Mouse (Mus musculus) neural tube, embryonic 10.5 days (tissue): Measurements from ENCODE around the gene Med13.

Experiments used
- DNase-seq: peaks from one replicate; pipeline ENCODE4 v3.0.0-alpha.2; 2017; ENCODE audit warnings: low spot score; ENCODE audit errors: extremely low spot score

The Med13 gene

GRCm38 (mm10) chr11:86356854-86357788 lies at the start of gene Med13:
TSS of gene Med13 (minus strand) at chr11:86357602.
- DNase-seq = peak; percentile 75

DNA sequence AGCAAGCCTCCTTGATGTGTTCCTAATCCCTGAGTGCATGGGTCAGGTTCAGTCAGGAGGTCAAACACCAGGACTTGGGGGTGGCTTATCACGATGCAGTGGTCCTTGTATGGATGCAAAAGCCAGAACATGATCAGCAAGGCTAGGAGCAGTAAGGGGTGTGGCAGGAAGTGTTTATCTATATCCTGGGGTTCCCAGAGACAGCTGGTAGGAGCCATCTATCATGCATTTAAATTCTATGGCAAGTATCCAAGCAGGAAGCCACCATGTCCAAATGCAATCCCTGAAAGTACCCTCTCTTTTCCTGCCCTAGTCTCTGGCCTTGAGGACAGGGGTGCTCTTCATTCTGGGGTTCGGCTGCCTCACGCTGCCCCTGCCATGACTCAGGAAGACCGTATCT lies 47.2 kb upstream of the Med13 start:
- DNase-seq = no peak

DNA sequence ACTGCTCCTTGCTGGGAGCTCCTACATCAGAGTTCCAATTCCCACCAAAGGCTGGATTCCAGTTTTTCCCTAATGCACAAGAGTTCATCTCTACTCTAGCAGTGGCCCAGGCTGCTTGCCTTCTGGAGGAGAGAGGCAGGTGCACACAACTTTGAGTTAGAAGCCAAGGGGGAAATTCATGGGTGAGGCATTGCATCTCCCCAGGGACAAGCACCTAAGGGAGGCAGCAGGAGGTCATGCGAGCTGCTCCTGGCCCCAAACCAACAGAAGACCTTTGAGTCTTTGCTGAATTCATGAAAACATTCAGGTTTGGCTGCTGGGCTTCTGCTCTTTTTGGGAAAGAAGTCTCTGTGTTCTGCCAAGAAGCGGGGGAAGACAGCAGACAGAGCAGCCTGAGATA lies 46.4 kb upstream of the Med13 start:
- DNase-seq = no peak

DNA sequence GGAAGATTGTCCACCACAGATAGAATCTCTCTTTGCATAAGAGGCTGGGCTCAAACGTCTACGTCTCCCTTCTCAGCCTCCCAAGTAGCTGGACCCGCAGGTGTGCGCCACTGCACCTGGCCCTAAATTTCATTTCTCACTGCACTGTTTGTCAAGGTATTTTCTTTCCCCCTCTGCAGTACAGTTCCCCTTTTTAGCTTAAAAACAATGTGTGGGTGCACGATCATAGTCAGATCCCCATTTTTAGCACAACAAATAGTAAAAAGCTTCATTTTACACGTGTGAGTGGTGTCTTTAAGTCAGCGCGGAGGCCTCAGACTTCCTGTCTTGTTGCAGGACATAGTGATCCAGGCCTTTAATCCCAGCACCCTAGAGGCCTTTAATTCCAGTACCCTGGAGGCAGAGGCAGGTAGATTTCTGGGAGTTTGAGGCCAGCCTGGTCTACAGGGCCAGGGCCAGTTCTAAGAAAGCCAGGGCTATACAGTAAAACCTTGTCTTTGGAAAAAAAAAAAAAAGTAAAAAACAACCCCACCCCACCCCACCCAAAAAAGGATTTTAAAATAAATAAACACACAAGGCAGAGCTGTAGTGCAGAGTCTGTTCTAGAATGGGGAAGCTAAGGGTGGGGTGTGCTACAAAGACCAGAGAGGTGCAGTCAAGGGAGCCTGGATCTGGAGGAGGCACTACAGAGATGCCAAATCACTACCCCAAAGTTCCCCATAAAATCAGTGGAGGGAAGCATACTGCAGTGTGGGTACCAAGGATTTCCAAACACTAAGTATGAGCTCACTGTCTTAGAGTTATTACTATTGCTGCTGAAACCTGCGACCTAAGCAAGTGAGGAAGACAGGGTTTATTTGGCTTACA lies 42.1 kb upstream of the Med13 start:
- DNase-seq = no peak

DNA sequence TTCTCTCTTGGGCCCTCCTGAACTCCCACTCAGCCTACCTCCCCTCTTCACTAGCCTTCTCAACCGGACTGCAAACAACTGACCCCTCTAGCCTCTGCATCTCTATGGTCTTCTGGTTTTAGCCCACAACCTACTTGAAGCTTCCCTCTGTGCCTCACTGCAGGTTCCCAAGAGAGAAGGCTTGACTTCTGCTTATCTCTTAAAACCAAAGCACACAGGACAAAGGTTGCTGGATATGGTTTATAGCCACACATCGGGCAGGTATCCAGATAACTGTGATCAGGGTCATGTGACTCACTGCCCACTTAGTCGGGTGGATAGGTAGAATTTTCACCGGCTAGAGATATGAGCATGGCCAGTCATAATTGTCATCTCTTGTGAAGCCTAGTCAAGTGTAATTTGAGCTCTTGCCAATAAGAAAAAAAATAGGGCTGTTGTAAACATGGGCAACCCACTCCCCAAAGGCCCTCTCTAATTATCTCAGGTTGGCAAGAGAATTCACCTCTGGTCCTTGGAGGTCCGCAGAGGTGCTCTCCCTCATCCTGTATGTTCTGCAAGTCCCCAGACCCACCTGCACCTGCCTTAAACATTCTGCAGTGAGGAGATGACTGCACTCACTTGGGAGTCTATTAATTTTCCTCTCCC lies 39.7 kb upstream of the Med13 start:
- DNase-seq = no peak

DNA sequence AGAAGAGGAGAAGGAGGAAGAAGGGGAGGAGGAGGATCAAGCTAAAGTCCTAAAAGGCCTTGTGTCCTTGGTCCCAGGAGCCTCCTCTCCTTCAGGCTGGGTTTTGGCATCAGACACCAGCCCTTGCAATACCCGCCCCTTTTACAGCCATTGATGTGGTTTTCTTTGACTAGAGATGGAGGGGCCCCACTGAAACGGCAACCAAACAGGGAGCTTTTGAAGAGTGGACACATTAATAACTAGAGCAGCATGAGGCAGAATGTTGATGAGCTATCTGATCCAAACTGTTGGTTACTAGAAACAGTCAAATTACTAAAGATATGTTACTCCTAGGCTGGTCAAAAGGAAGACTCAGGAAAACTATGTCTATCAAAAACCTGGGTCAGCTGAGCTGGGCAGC lies 39.1 kb upstream of the Med13 start:
- DNase-seq = no peak

- peak; percentile 60 for DNase-seq
These were observed 38.2 kb upstream of the Med13 start for GRCm38 (mm10) chr11:86395513-86396125.

DNA sequence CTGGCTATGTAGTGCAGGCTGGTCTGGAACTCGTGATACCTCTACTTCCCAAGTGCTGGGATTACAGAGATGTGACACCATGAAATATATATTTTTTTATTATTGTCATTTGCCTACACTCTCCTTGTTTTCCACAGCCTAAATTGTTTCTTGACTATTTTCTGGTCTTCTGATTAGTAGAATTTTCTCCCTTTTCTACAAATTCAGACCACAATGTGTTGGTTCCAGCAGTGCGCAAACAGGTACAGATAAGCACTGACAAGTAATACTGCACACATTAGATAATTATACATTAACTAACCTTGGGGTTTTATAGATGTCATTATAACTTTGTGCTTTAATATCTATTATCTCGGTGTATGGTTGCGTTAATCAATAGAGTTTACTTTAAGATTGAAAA lies 37.7 kb upstream of the Med13 start:
- DNase-seq = no peak

DNA sequence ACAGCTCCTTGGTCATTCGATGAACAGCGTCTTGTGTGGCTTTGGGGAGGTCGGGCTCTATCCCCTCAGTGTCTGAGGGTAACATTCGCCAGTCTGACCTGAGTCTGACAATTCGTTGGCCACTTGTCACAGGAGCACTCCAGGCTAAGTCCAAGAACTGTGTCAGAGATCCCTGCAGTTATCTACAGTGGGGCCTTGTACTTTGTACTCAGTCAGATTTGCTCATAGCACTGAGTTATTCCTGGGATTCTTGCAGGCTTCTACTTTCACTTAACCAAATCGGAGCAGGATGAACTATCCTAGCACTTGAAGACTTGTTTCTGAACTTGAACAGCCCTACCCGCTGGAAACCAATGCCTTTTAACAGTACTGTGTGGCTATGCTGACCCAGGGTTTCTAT lies 34.3 kb upstream of the Med13 start:
- DNase-seq = no peak

DNA sequence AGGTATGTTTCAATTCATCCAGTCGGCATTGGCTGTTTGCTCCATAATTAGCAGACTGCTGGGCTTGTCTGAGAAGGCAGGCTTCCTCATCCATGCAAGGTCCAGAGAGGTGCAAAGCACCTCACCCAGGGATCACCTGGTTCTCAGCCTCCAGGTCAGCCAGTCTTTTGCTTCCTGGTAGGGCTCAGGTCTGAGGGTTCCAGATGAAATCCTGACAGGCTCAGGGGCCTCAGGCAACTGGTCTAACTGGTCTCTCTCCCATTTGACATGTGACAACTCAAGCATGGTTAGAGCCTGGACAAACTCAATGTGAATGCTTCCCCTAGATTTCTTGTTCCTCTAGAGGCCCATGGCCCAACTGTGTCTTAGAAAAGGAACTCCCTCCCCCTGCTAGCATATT lies 32.9 kb upstream of the Med13 start:
- DNase-seq = no peak

GRCm38 (mm10) chr11:86389506-86389905 lies 32.1 kb upstream of the Med13 start:
- no peak for DNase-seq

GRCm38 (mm10) chr11:86388821-86389480 lies 31.5 kb upstream of the Med13 start:
- no peak for DNase-seq

DNA sequence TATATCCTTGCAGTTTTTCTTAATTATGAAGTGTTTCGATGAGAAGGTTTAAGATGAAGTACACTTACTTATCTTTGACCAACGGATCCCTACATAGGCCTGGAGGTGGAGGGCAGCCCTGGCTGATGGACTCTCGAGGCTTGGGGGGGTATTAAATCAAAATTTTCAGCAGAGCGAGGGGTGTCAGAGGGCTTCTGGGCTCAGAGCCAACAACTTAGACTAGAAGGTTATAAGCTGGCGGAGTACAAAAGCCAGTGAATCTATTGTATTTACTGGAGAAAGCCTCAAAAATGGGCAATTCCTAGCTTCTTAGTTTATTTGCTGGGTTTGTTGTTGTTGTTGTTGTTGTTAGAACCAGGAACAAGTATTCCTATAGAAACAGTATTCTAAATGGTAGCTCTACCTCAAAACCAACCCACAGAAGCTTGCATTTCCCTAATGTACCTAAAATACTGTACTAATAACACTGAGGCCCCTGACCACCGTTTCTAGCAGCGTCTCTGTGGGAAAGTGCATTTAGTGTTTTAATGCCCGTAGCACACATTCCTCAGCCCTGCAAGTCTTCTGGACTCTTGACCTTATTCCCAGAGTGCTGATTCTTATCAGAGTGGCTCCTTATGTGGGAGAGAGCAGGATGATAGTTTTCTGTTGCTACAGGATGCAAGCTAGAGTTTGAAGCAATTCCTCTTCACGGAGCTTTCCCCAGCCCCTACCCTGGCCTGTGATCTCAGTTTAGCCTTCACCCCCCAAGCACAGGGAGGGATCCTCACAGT lies 29.9 kb upstream of the Med13 start:
- DNase-seq = no peak

- DNase-seq = no peak
These were observed 29.2 kb upstream of the Med13 start for GRCm38 (mm10) chr11:86386576-86386975.

- DNase-seq = no peak
These were observed 28.4 kb upstream of the Med13 start for GRCm38 (mm10) chr11:86385710-86386282.

- DNase-seq = no peak
These were observed 26.7 kb upstream of the Med13 start for GRCm38 (mm10) chr11:86384141-86384540.

GRCm38 (mm10) chr11:86382520-86383157 lies 25.2 kb upstream of the Med13 start:
- DNase-seq = no peak

DNA sequence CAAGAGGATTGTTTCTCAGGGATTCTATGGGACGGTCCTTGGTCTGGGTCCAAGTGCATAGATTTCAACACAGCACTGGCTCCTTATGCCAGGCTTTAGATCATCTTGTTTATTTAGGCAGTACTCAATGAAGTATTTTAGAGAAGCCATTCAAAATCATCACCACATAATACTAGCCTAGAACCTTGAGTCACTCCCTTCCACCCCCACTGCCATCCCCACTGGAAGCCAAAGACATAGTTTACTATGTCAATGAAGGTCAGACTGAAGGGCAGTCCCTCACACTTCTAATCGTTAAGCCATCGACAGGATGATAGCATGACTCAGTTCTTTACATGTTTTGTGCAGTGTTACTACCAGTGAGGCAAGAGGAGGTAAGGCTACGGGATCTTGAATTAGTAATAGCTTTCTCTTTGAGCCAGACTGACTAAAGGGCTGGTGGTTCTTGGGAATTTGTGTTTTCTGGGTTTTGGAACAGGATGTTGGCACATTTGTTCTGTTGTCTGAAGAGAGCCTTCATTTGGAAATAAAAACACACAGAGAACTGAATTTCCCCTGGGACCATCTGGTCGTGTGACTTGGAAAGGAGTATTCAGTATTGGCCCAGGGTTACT lies 24.2 kb upstream of the Med13 start:
- DNase-seq = no peak
